Mouse (Mus musculus) mouse trophoblast stem cell (cell line): ENCODE results near the gene Katnb1.

Source experiments
- in situ Hi-C, 2 experiments: fragments of 300-500 bp; cut with MseI, MboI; formaldehyde crosslinking; loops; 2 replicates in 1 of 2; 3 replicates in 1 of 2; pipeline ENCODE4 v1.15.1; 2025

The Katnb1 gene

GRCm38 (mm10) chr8:95084744-95085431 lies 3.9 kb downstream of the Katnb1 start:
- in situ Hi-C loops = no loop called here

DNA sequence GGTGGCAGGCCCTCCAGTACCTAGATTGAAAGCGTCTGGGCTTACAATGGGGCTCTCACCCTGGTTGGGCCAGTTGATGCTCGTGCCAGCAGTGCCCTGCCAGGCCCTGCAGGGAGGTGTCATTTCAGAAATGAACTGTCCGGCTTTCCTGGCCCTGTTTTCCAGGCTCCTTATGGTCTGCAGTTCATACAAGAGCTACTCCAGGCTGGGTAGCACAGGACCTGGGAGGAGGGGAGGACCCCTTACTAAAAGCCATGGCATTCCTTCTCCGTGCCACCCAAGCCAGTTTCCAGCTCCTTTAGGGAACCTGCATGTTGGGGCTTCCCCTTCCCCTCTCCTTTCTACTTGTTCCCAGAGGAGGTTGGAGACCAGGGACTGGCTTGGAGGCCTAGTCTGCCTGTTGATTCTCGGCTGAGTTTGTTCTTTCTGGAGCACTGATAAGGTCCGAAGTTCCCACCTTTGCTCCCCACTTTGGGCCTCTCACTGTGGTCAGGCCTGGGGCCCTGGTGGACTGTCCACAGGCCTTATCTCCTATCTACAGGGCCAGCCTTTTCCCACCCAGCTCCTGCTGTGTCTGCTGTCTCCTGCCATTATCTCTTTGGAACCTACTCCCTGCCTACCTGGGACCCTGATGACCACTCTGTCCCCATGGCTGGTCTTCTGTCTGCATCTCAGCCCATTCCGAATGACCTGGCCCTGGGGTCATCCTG lies 4.6 kb downstream of the Katnb1 start:
- in situ Hi-C loops = no loop called here

DNA sequence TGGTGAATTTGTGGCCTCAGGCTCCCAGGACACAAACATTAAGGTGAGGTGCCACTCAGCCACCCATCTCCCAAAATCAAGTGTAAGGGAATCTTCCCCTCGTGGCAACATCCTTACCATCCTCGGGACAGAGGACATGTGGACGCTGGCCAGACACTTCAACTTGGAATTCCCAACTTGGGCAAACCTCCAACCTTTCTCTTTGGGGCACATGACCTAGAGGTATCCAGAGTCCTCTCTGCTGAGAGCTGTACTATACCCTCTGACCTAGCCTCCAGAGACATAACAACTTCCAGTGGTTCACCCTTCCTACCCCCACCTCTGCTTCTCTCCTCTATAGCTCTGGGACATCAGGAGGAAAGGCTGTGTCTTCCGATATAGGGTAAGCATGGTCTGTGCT lies 12.6 kb downstream of the Katnb1 start:
- in situ Hi-C loops = loop anchor here in 1 of 2 experiments (10.0 kb wide), 1 partner anchor 111 kb away; the partner anchor contains the start of gene Kifc3

- in situ Hi-C loops = loop anchor here in 1 of 2 experiments (10.0 kb wide), 1 partner anchor 106 kb away; the partner anchor contains the start of gene Kifc3
Observed at GRCm38 (mm10) chr8:95099009-95099408, 18.0 kb downstream of the Katnb1 start.

DNA sequence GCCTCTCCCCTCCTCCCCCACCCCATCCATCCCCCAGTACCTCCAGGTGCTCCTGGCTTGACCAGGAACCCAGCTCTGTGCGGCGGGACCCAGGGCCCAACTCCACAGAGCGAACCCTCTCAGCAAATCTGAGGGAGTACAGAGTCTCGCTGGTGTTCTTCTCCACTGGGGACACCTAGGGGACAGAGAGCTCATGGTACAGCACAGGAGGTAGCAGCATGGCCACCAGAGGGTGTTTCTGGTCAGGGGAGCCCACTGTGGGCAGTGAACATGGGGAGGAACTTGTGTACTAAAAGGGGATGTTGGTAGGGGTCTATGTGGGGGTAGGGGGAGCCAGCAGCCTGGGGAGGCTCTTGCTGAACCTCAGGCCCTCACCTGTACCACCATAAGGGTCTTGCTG lies 21.0 kb downstream of the Katnb1 start:
- in situ Hi-C loops = no loop called here

DNA sequence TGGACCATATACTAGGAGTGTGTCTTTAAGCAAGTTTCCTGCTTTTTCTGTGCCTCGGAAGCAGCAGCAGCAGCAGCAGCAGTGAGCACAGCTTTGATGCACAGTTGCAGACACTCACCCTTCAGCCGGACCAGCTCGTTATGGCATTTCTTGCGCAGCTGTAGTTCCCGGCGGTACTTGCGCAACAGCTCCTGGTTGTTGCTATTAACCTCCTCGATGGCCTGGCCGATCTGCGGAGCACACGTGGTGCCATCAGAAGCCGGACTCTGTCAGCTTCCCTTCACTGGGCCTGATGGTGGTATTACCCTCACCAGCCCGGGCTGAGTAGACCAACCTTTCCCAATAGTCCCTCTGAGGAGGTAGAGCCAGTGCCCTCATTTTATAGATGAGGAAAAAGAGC lies 26.3 kb downstream of the Katnb1 start:
- in situ Hi-C loops = no loop called here

GRCm38 (mm10) chr8:95112594-95112993 lies 31.6 kb downstream of the Katnb1 start:
- in situ Hi-C loops = no loop called here

DNA sequence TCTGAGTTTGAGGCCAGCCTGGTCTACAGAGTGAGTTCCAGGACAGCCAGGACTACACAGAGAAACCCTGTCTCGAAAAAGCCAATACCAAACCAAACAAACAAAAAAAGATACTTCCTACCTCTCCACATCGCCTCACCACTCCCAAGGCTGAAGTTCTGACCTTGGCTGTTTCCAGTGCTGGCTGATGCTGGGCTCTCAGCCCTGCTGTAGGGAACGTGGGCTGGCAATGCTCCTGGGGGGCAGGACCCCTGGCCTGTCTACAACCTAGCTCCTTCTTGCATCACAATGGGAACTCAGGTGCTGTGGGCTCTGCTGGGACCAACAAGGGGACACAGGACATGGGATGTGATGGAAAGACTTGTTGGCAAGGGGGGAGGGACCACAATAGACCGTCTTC lies 32.1 kb downstream of the Katnb1 start:
- in situ Hi-C loops = no loop called here

DNA sequence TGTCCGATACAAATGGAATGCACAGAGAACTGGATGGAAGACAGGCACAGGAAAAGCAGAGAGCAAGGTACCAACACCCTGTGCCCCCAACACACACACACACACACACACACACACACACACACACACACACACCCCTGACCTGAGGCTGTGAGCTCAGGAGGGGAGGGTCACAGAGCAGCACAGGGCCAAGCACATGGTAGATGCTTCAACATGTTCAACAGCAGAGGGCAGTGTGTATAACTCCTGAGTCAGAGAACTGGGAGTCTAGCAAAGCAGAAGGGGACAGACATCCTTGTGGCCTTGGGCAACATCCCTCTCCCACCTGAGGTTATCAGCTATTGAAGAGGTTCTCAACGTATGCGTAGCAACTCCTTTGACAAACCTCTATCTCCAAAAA lies 32.8 kb downstream of the Katnb1 start:
- in situ Hi-C loops = no loop called here

DNA sequence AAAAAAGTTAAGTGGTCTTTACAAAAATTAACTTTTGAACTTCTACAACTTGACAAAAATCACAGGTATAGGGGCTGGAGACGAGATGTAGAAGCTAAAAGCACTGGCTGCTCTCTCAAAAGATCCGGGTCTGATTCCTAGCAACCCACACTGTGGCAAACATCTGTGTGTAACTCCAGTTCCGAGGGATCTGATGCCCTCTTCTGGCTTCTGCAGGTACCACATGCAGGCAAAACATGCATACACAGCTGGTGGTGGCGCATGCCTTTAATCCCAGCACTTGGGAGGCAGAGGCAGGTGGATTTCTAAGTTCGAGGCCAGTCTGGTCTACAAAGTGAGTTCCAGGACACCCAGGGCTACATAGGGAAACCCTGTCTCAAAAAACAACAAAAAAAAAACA lies 42.5 kb downstream of the Katnb1 start:
- in situ Hi-C loops = no loop called here

GRCm38 (mm10) chr8:95126497-95126896 lies 45.5 kb downstream of the Katnb1 start:
- in situ Hi-C loops = no loop called here

GRCm38 (mm10) chr8:95127658-95128057 lies 46.7 kb downstream of the Katnb1 start:
- in situ Hi-C loops = no loop called here

GRCm38 (mm10) chr8:95128750-95129260 lies 47.8 kb downstream of the Katnb1 start:
- in situ Hi-C loops = no loop called here

DNA sequence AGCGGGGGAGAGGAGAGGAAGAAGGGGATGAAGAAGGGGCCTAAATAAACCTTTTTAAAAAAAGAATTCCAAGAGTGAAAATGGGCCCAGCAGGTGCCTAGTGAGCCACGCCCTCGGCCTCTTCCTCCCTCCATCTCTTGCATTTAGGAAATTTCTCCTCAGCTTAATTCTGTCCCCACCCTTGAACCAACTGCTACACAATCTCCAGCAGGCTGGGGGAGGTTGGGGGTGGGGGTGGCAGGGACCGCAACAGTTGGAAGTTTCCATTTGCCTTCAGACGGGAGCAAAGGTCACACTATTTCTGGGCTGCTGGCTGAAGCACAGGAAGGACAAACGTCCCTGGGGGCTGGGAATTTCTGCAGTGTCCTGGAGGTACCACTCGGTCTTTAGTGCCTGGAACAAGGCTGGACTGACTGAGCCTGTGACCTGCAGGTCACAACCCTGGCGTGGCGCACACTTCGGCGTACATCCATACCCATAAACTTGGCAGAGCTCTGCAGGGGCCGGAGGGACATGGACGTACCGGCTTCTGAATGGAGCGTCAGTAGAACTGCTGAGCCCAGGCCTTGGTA lies 50.1 kb downstream of the Katnb1 start:
- in situ Hi-C loops = loop anchor here in 1 of 2 experiments (10.0 kb wide), 1 partner anchor 74 kb away; the partner anchor contains the start of gene Kifc3

- in situ Hi-C loops = loop anchor here in 1 of 2 experiments (10.0 kb wide), 1 partner anchor 73 kb away; the partner anchor contains the start of gene Kifc3
Observed at GRCm38 (mm10) chr8:95131983-95132382, 51.0 kb downstream of the Katnb1 start.

- in situ Hi-C loops = loop anchor here in 1 of 2 experiments (10.0 kb wide), 1 partner anchor 71 kb away; the partner anchor contains the start of gene Kifc3
Observed at GRCm38 (mm10) chr8:95134186-95134585, 53.2 kb downstream of the Katnb1 start.

GRCm38 (mm10) chr8:95135242-95135641 lies 54.3 kb downstream of the Katnb1 start:
- in situ Hi-C loops = loop anchor here in 1 of 2 experiments (10.0 kb wide), 1 partner anchor 70 kb away; the partner anchor contains the start of gene Kifc3

DNA sequence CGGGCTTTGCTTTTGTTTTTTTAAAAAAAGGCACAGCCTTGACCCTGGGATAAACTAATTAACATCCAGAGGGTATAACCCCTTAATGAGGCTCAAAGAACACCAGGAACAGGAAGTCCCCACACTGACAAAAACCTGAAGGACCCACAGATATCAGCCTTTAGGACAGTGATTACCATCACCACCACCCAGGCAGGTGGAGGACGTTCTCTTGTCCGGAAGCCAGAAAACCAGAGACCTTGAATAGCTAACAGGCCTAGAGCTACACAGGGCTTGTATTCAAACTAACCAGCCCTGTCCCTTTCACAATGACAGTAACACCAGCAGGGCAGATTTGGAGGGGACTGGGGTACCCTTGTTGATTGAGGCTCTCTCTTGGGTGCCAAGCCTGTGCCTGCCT lies 55.2 kb downstream of the Katnb1 start:
- in situ Hi-C loops = loop anchor here in 1 of 2 experiments (10.0 kb wide), 1 partner anchor 69 kb away; the partner anchor contains the start of gene Kifc3

GRCm38 (mm10) chr8:95137201-95137600 lies 56.2 kb downstream of the Katnb1 start:
- in situ Hi-C loops = loop anchor here in 1 of 2 experiments (10.0 kb wide), 1 partner anchor 68 kb away; the partner anchor contains the start of gene Kifc3

- in situ Hi-C loops = loop anchor here in 1 of 2 experiments (10.0 kb wide), 1 partner anchor 67 kb away; the partner anchor contains the start of gene Kifc3
Observed at GRCm38 (mm10) chr8:95137641-95138098, 56.7 kb downstream of the Katnb1 start.

DNA sequence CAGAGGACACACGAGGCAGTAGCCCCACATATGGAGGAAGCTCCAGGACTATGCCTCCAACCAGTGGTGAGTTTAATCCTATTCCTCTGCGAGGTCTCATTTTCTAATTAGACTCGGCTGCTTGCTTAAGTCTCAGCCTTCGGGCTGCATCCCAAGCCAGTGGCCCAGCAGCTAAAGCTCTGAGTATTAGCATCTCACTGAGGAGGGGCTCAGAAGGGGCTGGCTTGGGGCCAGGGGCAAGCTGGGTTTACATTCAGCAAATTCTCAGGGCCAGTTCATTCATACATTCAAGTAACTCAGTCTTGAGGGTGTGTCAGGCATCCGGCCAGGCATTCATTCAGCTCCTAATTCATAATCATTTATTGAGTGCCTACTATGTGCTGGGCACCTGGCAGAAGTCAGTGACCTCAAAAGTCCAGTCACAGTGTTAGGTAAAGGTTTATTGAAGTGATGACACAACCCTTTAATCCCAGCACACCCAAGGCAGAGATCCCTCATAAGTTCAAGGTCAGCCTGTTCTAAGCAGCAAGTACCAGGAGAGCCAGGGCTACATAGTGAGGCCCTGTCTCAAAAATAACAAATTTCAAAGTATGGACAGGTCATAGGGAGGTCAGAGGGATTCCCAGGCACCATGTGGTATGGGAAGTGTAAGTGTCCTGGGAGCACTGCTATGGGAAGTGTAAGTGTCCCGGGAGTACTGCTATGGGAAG lies 57.5 kb downstream of the Katnb1 start:
- in situ Hi-C loops = loop anchor here in 1 of 2 experiments (10.0 kb wide), 1 partner anchor 66 kb away; the partner anchor contains the start of gene Kifc3
